Mouse (Mus musculus): ENCODE data around the gene Plbd2.

- no peak for TF ChIP-seq CTCF (IDR thresholded peaks at IDR 0.05)
- no peak for TF ChIP-seq EP300 (IDR thresholded peaks at IDR 0.05; ENCODE audit: insufficient read depth, low read depth, low read length)
Observed at GRCm38 (mm10) chr5:120550137-120550536, 46.7 kb upstream of the Plbd2 start.
